Mouse (Mus musculus) bone marrow macrophage, adult 2 months (primary cell): ENCODE data around the gene Adcy4.

Source experiments
- CTCF ChIP-seq: IDR thresholded peaks from 2 replicates; pipeline ENCODE4 v1.5.1; 2012; ENCODE audit warnings: low read depth, mild to moderate bottlenecking, low read length, moderate library complexity
- POLR2A ChIP-seq: IDR thresholded peaks from 2 replicates; pipeline ENCODE4 v1.6.1; 2012; ENCODE audit warnings: mild to moderate bottlenecking, low read depth, low read length, borderline replicate concordance

DNA sequence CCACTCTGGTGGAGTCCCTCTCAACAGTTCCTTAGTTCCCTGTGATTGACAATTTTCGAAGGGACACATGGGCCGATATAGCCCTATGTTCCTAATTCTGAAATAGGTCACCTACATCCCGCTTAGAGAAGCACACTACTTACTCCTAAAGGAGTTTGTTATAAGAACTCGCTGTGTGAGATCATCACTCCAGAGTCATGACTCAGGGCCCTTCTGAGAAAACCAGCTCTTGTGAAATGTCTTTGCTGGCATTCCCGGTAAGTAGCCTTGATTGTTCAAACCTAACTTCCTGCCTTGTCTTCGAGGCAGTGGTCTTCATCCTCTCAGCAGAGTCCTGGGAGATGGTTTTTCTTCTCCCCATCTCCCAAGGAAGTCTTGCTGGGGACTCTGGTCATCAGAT is 15.3 kb downstream of the Adcy4 start:
- no peak for TF ChIP-seq POLR2A
- TF ChIP-seq CTCF: no peak
